Mouse (Mus musculus) megakaryocyte-erythroid progenitor cell, adult 5-6 weeks (primary cell): ENCODE measurements at regions not wholly inside any gene's neighbourhood (a gene's known extent, or its start where the extent isn't known, plus 50 kb on each side); places are given as distances from the start of the nearest gene placed in this dataset.
"Not testable (repeated sequence)": the region's sequence is repeated elsewhere in the genome, so short reads cannot be mapped to it uniquely, and the experiment has no call there.

Experiments
- ATAC-seq: replicated peaks from 2 replicates; pipeline ENCODE4 v1.8.0; 2016; ENCODE audit warnings: mild to moderate bottlenecking, inconsistent platforms; ENCODE audit not compliant: severe bottlenecking, poor library complexity, low FRiP score, low TSS enrichment

DNA sequence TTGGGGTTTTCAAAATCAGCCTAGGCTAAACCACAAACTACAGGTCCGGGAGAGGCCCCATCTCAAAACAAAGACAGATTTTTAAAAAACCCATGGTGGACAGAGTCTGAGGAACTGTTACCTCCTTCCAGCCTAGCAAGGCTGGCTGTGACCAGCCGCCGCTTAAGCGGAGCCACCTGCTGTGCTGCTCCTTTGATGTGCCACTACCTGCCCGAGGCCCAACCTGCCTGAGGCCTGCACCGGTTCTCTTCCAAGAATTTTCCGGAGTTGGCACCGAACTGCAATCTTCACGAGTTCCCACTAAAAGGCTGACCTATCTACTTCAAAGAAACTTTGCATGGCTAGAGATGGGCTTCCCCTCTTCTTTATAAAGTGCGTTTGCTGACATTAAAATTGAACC lies 97.6 kb downstream of the Dusp6 start:
- ATAC-seq = not testable (repeated sequence)

DNA sequence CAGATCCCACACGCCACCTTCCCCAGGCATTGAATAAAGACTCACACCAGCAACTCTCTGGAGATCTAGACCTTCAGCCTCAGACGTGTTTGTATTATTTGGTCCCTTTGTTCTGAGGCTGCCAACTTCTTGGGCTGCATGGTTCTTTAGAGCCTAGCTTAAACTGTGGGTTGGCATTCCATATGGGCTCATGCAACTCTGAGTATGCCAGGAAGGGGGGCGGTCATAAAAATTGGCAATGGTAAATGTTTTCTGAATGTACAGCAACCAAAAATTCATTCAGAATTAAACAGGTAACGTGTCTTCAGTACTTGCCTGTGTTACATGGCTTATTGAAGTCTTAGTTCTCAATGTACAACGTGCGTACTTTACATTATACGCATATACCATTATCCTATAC lies 103.1 kb downstream of the Dusp6 start:
- ATAC-seq = no peak

DNA sequence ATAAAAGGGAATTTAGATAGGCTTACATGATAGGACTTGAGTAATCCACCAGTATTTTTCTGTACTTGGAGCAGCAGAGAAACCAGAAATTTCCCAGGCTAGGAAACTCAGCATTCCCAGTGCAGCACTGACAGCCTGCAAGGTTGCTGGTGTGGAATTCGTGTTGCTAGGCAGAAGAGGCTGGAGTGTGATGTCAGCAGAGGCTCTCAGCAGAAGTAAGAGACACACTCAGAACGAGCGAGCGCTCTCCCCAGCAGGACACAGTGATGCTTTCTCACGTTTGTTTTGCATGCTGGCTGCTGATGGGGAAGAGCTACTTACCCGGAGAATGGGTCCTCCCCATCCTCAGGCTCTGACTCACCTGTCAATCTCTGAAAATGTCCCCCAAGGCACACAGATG lies 104.7 kb downstream of the Dusp6 start:
- no peak for ATAC-seq

DNA sequence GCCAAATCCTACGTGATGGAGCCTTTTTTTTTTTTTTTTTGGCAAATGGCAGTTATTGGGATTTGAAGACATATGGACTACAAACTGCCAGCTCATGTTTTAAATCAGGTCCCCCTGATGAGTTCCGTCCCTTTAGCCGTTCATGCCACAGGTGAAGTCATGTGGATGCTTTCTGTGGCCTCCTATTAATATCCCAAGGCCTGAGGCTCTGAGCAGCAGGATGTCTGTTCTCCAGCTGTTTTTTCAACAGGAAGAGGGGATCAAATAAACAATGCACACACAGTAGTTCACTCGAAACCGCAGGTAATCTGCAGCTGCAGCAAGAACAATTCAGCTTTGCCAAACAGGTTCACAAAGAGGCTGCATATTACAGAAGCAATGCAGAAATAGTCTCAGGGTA lies 112.1 kb downstream of the Dusp6 start:
- ATAC-seq = no peak

DNA sequence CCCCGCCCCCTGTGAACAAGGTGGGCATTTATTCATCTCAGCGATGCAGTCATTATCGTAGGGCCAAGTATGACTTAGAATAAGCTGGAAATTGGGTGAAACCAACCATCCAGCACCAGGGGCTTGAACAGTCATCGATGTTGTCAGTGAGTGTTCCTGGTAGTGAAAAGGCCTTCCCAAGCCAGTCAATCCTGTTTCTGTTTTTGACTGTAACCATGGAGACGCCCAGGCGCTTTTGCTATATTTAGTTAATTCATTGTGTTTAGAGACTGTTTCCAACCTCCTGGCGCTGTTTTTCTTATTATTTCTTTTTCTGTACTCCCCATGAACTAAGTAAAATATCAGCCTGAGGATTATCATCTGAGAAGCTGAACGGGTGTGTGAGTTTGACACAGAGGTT lies 113.4 kb downstream of the Dusp6 start:
- ATAC-seq = no peak

DNA sequence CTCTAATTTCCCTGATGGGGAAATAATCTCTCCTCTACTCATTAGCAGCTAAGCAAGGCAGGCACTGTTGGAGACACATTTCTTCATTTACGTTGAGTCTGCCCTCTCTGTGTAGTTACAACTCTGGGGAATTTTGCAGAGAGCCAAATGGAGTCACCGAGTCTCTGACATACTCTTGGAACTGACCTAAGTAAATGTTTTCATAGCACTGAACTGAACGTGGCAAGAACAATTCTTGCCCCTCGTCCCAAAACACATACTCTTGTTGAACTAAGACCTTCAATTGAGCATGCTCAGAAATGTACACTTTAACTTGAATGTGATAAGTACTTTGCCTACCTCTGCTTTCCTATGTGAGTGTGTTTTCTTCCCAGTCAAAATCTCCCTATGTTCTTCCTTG lies 114.5 kb downstream of the Dusp6 start:
- no peak for ATAC-seq

DNA sequence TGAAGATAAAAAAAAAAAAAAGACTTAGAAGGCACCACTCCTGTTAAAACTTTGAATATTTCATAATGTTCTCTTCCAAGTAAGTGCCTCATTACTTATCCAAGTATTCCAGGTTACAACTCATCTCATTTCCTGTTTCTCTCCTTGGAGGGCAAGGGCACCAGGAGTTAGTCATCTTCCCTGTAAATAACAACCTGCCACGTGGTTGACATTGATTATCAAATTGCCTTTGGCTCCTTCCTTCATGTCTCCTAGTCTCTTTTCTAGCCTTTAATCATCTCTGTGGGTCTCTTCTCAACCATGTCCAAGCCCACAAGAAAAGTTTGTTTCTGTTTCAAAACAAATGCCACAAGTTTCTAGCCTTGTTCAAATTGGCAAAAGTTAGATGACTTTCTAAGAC lies 116.1 kb downstream of the Dusp6 start:
- no peak for ATAC-seq

DNA sequence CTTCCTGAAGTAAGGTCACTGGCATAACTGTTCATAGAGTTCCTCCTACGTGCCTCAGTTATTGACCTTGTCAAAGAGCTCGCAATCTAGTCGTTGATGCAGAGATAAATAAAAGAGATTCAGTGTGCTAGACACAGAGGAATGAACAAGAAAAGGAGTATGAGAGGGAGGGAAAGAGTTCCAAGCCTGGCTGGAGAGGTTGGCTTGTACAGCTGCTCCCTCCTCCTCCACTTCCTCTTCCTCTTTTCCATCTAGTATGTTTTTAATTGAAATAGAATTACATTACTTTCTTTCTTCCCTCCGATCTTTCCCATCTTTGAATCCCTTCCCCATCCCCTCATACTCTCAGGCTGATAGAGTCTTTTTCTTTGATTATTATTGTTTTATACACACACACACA lies 117.1 kb downstream of the Dusp6 start:
- no peak for ATAC-seq

DNA sequence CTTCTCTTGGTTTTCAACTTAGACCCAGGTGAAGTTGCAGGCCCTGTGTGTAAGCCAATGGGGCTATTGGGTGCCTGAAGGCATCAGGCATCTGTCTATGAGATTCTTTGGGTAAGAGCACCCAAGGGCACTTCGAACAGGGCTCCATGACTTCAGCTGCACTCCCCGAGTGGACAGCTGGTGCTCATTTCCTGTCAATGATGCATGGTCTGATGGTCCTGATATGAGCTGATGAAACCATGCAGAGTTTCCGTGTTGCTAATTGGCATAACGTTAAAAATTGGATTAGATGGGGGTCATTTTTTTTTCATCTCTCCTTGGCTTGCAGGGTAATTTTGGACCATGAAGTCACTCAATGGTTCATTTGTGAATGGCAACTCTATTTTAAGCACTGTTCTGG lies 120.0 kb downstream of the Dusp6 start:
- no peak for ATAC-seq

DNA sequence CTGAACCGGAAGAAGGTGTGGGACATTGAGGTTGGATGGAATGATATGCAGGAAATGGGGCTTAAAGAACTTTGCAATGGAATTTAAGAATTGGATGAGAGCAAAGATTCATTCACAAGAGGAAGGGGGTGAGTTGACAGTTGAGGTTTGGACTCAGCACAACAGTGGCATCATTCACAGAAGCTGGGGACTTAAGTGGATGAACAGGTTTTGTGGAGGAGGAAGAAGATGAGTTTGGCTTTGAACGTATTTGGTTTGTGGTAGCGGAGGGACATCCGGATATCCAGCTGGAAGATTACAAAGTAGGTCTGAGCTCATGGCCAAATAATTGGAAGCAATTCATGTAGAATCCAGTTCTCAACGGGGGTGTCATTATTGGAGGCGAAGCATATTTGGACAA lies 121.3 kb downstream of the Dusp6 start:
- no peak for ATAC-seq

DNA sequence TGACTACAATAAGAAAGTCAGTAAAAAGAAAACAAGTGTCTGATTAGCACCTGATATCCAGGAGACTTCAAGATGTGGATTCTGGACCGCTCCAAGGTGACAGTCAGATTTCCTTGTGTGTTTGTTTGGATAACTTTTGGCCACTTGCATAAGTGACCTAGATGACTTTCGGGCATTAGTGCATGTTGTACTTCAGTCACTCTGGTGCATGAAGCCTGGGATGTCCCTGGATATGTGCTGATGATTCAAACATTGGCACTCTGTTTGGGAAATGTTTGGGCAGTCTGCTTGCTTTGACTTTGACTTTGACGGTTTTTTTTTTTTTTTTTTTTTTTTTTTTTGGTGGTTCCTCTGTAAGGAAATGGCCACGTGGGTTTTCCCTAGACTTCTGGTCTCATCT lies 121.8 kb downstream of the Dusp6 start:
- ATAC-seq = no peak

DNA sequence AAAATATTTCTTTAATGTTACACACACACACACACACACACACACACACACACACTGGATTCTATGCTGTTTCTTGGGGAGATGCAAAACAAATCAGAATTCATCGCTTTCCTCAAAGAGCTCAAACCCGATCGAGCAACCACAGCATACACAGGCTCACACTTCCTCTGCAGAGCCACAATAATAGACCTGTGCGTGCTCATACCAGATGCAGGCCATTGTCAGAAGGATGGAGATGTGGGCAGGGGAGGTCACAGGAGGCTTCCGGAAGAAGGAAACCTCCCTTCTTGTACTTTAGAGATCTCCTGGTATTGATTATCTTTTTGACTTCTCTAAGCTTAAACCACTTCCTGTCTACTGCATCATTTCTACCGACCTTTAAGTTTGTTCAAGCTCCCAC lies 122.8 kb downstream of the Dusp6 start:
- ATAC-seq = no peak

DNA sequence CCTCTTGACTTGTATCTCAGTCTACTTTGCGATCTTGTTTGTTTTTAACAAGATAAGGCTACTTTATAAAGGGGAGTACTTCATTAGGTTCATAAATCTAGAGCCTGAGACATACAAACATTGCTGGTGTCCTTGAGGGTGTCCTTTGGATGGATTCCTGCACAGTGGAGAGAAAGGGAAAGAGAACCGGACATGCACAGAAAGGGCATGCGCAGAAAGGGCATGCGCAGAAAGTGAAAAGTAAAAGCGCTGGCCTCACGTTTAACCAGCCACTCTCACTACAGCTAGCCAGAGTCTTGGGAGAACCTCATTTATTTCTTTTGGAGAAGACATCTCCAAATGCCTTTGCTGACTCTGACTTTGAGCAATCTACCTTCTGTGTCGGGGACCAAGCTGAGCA lies 125.5 kb downstream of the Dusp6 start:
- ATAC-seq = no peak

DNA sequence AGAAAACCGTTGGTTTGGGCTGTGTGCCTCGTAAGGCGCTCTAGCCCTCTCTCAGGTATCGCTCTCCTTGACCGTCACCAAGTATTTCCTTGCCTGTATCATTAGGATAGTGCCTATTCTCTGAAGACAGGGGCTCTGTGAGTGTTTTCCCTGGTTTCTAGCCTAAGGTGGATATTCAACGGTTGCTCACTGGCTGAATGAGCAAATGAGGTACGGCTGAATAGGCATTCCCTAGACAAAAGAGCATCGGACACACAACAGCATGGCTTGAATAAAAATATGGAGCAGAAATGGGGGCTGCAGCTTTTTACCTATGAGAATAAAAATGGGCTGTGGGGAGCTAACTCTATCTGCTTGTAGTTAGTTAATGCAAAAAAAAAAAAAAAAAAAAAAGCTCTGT lies 126.0 kb downstream of the Dusp6 start:
- no peak for ATAC-seq

DNA sequence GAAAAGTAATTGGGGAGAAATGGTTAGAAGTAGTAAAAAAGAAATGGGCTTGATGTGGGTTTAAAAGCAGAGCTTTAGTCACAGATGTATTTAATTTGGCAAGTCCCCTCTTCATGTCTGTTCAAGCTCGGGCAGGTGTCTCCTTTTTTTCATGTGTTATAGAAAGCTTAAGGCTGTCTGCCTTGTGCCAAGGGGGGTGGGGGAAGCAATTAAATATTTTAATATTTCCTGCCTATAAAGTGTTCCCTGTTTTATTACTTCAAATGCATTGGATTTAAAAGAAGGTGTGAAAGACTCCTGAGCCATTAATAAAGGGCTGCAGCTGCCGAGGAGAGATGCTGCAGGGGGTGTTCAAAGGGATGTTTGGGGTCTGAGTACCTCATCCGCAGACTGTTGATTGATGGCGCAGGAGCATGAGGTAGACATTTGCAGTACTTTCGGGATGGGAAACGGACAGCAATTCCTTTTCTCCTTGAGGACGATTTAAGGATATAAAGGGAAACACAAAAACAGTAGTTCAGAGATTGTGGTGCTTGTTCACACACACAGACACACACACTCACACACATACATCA lies 127.7 kb downstream of the Dusp6 start:
- no peak for ATAC-seq

DNA sequence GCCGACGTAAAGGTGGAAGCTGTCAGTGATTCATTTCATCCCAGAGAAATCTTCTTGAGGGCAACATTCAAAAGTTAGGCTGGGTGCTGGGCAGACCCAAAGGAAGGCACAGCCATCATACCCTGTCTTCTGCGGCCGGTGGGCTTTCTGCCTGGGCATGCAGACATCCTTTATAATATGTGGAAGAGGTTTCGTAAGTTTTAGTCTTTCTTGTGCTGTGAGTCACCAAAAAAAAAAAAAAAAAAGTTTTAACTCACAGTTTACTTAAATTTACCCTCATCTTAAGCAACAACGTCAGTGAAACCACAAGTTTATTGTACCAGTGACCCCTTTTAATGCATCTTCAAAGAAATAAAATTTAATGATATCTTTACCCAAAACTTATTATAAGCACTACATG lies 128.7 kb downstream of the Dusp6 start:
- ATAC-seq = no peak

DNA sequence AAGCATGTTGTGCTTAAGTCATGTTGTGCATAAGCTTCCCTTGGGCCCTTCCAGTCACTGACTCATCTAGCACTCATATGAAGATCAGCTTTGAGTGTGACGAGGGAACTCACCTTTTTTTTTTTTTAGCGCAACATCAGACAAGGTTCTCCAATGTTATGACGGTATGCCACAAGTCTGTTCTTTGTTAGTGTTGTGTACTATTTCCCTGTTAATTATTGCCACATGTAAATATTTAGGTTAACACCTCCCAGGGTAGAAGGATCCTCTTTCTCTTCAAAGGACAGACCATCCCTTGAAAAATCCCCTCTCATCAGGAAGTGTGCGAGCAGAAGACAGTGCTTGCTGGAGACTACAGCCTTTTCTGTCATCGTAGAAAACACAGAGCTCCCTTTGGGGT lies 129.9 kb downstream of the Dusp6 start:
- ATAC-seq = no peak

DNA sequence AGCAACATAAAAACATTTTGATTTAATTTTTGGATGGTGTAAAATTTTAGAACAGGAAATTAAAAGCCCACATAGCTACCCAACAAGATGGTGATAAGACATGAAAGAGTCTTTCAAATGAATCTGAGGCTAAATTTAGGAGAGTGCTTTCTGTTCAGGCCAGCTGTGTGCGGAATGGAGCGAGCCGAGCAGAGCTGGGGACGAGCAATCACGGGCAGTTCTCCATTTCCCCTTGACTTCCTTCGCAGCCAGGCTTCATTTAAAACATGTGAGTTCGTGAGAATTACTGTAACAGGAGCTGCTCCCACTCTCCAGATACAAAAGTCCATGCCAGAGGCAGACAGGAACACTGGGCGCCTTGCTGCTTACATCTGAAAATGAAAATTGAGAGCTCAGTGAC lies 130.5 kb downstream of the Dusp6 start:
- ATAC-seq = no peak

DNA sequence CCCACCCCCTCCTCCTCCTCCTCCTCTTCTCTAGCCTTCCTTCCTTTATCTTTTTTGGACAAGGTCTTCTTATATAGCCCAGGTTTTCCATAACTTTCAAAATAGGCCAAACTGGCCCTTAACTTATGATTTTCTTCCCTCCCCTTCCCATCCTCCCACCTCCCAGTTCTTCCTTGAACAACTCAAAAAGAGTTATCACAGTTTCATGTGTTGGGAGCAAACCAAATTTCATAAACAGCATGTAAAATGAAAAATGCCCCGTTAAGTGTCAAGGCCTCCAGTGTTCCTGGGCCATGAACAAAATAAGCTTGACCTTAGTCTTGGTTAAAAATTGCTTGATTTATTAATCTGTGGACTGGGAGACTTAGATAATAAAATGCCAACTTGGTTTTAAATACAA lies 132.4 kb downstream of the Dusp6 start:
- no peak for ATAC-seq

DNA sequence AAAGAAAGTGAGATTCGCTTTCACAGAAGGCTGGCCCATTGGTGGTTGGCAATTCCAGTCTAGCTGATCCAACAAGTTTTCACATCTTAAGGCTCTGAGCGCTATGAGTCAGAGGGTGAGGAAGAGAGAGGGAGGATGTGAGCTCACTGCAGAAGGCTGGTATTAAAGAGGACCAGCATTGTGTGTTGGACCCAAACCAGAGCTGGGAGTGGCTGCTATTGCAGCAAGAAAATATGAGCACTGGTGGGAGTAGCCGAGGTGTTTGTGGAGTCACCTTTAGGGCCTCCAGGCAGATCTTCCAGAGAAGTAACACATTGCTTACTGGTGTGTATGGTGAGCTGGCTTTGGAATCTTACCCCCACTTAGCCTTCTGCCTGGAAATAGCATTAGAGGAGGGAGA lies 133.6 kb downstream of the Dusp6 start:
- no peak for ATAC-seq

DNA sequence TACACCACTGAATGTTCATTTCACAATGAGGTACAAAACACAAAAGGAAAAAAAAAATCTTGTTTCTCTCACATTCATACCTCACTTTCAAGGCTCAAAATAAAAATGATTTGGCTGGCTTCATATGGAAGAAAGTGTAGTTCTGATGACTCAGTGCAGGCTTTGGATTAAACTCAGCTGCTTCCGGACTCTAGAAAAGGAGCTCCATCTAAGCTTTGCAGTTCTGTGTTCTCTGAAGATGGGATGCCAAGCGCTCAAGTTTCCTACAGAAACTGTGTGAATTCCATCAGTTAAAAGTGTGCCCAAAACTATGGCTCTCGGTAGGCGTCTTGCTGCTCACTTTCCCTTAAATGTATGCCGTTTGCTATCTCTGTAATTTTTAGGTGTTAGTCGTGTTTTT lies 137.0 kb downstream of the Dusp6 start:
- ATAC-seq = no peak

DNA sequence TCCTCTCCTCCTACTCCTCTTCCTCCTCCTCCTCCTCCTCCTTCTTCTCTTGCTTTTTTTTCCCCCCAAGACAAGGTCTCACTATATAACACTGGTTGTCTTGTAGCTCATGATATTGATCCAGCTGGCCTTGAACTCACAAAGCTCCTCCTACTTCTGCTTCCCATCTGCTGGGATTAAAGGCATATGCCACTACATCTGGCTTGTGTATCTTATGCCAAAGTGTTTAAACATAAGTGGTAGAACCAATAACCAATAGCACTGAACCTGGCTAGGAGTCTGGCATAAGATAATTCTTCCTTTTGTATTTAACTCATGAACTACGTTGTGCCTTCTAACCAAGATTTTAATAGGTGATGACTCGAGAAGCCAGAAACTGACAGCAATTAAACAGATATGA lies 143.7 kb downstream of the Dusp6 start:
- no peak for ATAC-seq
